Mouse (Mus musculus) limb, embryonic 14.5 days (tissue): ENCODE measurements at regions not wholly inside any gene's neighbourhood (a gene's known extent, or its start where the extent isn't known, plus 50 kb on each side); places are given as distances from the start of the nearest gene placed in this dataset.

Source experiments
- ATAC-seq: fragments of 200-750 bp; cut with Nextera tagmentation; 2 replicates; pipeline ENCODE4 v1.8.0; 2017; ENCODE audit warnings: low read depth, moderate number of reproducible peaks, moderate TSS enrichment; ENCODE audit not compliant: low FRiP score
- DNase-seq: peaks from one replicate; pipeline ENCODE4 v3.0.0-alpha.2; 2015; ENCODE audit warnings: low spot score
- H3K27ac ChIP-seq: fragments of 300-500 bp; sonication (generic); replicated peaks from 2 replicates; pipeline ENCODE4 v1.5.1; 2014; ENCODE audit warnings: low read depth, mild to moderate bottlenecking, low read length, moderate library complexity, mixed read lengths
- H3K27me3 ChIP-seq: fragments of 300-500 bp; sonication (generic); 2 replicates; pipeline ENCODE4 v1.6.1; 2014; ENCODE audit warnings: low read length, mixed read lengths; ENCODE audit not compliant: control insufficient read depth, insufficient read depth
- H3K36me3 ChIP-seq: fragments of 300-500 bp; sonication (generic); 2 replicates; pipeline ENCODE4 v1.6.1; 2014; ENCODE audit warnings: mild to moderate bottlenecking, low read length, moderate library complexity, mixed read lengths; ENCODE audit not compliant: control insufficient read depth, insufficient read depth
- H3K4me1 ChIP-seq: fragments of 300-500 bp; sonication (generic); 2 replicates; pipeline ENCODE4 v1.6.1; 2014; ENCODE audit warnings: antibody characterized with exemption, low read length, mixed read lengths; ENCODE audit not compliant: control insufficient read depth, insufficient read depth
- H3K4me2 ChIP-seq: fragments of 300-500 bp; sonication (generic); replicated peaks from 2 replicates; pipeline ENCODE4 v1.6.1; 2014; ENCODE audit warnings: low read depth, mild to moderate bottlenecking, low read length, moderate library complexity; ENCODE audit not compliant: severe bottlenecking
- H3K4me3 ChIP-seq: fragments of 300-500 bp; sonication (generic); replicated peaks from 2 replicates; pipeline ENCODE4 v1.5.1; 2014; ENCODE audit warnings: low read length
- H3K9ac ChIP-seq: fragments of 300-500 bp; sonication (generic); 2 replicates; pipeline ENCODE4 v1.6.1; 2014; ENCODE audit warnings: mild to moderate bottlenecking, low read depth, low read length, moderate library complexity; ENCODE audit not compliant: severe bottlenecking
- H3K9me3 ChIP-seq: fragments of 300-500 bp; sonication (generic); 2 replicates; pipeline ENCODE4 v1.6.1; 2016; ENCODE audit warnings: low read length; ENCODE audit not compliant: control insufficient read depth
- POLR2A ChIP-seq: fragments of 200-500 bp; IDR thresholded peaks from 2 replicates; pipeline ENCODE4 v1.8.0; 2012; ENCODE audit warnings: inconsistent platforms, mild to moderate bottlenecking, moderate library complexity, borderline replicate concordance; ENCODE audit not compliant: insufficient read depth, insufficient read length; ENCODE audit errors: extremely low read depth
- WGBS: fragments of 180-500 bp; shearing (Covaris S2); extraction: QIAGEN DNeasy Blood & Tissue Kit; methylation state at CpG from one replicate; pipeline ENCODE4 v1.1.7; 2014; 5-methylcytosine and 5-hydroxymethylcytosine counted together

DNA sequence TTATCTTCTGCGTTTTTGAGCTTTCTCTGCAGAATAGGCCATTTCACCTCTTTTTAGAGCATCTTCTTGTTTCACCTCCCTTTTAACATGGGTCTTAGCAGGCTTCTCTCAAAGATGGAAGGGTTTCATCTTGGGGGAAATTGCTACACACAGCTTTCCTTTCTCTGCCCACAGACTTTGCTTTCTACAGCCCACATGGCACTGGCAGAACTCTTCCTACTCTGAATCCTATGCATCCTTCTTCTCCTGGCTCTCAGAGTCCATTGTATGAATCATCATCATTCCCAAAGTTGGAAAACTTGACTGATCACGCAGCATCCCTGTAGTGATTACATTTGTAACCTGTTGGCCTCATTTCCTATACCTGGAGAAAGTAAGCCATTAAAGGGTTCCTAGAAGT lies 124.6 kb upstream of the Cxcl12 start:
- Histone ChIP-seq H3K9ac (no peak overlapping the region), H3K27me3 (no peaks in the 10 kb centered on the region), H3K4me2 (no peak overlapping the region), H3K27ac (no peak overlapping the region), H3K36me3 (no peaks in the 10 kb centered on the region), H3K4me1 (no peaks in the 10 kb centered on the region), H3K4me3 (no peak overlapping the region), H3K9me3 (no peaks in the 10 kb centered on the region)
- WGBS = 78% methylated on average over 2 of the region's 2 CpGs
- DNase-seq = no peak
- ATAC-seq = no peak
- no peak for TF ChIP-seq POLR2A

DNA sequence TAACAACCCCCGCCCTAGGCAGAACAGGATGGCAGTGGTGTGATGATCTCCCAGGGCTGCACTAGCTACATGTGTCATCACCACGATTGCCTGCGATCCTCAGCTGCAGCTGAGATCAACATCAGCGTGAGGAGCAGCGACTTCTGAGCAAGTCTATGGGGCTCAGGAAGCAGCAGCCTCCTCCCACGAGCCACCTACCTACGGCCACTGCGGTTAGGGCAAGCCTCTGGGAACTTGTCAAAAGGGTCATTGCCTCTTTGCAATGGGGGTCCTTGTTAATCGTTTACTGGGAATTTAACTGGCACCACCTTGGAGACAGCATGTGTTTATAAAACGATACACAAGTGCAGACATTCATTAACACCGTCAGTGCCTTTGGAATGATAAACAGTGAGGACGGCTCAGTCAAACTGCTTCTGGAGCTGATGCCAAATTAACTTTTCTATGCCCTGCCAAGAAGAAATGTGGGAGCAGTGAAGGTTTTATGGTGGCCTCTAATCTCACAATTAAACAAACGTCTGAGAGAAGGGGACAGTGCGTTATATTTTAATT lies 118.8 kb upstream of the Cxcl12 start:
- DNase-seq = no peak
- Histone ChIP-seq H3K27ac (no peak overlapping the region), H3K9me3 (no peaks in the 10 kb centered on the region), H3K4me3 (no peak overlapping the region), H3K27me3 (no peaks in the 10 kb centered on the region), H3K36me3 (no peaks in the 10 kb centered on the region), H3K4me1 (no peaks in the 10 kb centered on the region), H3K9ac (no peak overlapping the region), H3K4me2 (no peak overlapping the region)
- WGBS = 29% methylated on average over 14 of the region's 14 CpGs
- no peak for TF ChIP-seq POLR2A
- ATAC-seq = no peak

DNA sequence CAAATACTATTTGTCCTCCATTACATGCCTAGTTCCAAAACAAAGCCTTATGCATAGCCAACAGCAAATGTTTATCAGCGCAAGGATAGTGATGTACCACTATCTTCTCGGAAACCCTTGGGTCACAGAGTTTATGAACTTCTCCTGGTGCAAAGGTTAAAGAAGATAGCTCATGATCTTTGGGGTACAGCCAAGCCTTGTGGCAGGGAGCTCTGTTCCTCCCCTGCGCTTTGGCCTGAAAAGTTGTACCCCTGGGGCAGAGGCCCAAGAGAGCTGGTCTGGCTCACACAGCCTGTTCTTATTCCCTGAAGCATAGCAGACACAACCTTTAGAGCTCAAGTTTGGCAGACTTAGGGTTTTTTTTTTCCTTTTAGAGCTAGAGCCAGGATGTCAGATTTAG lies 107.6 kb upstream of the Cxcl12 start:
- Histone ChIP-seq H3K4me1 (peaks cover 6% of the 10 kb centered on the region; the same call in 1 of the 2 replicates), H3K4me3 (no peak overlapping the region), H3K27ac (no peak overlapping the region), H3K27me3 (no peaks in the 10 kb centered on the region), H3K9ac (no peak overlapping the region), H3K4me2 (no peak overlapping the region), H3K9me3 (no peaks in the 10 kb centered on the region), H3K36me3 (no peaks in the 10 kb centered on the region)
- DNase-seq (no peak), ATAC-seq (no peak)
- no peak for TF ChIP-seq POLR2A
- 87% methylated on average over 3 of the region's 3 CpGs for WGBS

DNA sequence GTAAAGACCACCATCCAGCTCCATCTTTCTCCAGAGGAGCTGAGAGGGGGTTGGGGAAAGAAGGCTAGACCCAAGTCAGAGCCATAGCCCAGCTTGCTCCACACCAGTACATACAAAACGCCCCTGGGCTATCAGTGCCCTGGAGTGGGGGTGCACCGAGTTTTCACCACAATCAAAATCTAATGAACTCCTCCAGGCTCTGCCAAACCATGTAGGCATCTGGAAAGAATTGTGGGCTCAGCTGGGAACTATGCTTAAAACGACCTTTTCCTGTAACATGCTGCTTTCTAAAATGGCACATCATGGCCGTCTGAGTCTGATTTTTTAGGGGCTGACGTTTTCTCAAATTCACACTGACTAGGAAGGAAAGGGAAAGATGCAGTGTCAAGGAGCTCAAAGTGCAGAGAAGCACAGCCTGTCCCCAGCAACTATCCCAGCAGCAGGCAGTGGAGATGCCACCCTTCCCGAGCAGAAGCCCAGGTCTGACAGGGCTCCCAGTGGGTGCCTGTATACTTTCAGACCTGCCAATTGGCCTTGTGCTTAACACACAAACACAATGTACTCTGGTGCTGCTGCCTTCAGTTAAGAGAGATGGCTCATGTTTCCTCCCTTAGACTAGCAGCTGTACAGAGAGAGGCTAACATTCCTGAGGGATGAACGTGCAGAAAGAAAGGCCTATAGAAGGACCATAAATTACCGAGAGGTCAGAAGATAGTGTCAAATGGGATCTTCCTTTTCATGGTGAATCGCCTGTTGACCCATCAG lies 100.6 kb upstream of the Cxcl12 start:
- WGBS = 26% methylated on average over 9 of the region's 9 CpGs
- H3K4me2 ChIP-seq = no peak overlapping the region
- peak; percentile 57; the same call in 1 of the 2 replicates for ATAC-seq

DNA sequence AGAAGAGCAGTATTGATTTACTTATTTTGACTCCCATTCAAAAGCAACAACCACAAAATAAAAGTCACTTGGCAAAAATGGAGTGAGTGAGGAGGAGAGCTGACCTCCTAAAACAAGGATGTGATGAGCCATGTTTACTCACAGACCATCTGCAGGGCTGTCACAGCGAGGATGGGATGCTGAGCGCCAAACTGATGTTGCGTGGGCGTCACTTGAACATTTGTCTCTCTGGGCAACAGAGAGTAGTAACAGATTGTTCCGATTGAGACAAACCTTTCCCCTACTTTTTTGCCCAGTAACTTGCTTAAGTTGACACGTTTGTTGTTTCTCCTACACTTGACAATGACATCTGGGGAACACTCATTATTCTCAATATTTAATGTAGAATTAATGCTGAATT lies 97.0 kb upstream of the Cxcl12 start:
- DNase-seq (no peak), ATAC-seq (no peak)
- Histone ChIP-seq H3K27ac (no peak overlapping the region), H3K9ac (no peak overlapping the region), H3K36me3 (no peaks in the 10 kb centered on the region), H3K4me1 (peaks cover 13% of the 10 kb centered on the region), H3K9me3 (no peaks in the 10 kb centered on the region), H3K27me3 (no peaks in the 10 kb centered on the region), H3K4me2 (no peak overlapping the region), H3K4me3 (no peak overlapping the region)
- TF ChIP-seq POLR2A = no peak
- 81% methylated on average over 6 of the region's 6 CpGs for WGBS

More for the DNA sequence above, 100.6 kb upstream of the Cxcl12 start:
- peak overlapping the region; percentile 79; the same call in 1 of the 2 replicates for H3K27ac ChIP-seq
- H3K9me3 ChIP-seq = no peaks in the 10 kb centered on the region
- H3K36me3 ChIP-seq = no peaks in the 10 kb centered on the region
- no peak overlapping the region for H3K4me3 ChIP-seq
- no peak for TF ChIP-seq POLR2A
- DNase-seq = peak; percentile 65
- H3K9ac ChIP-seq = no peak overlapping the region
- H3K4me1 ChIP-seq = peaks cover 13% of the 10 kb centered on the region
- H3K27me3 ChIP-seq = no peaks in the 10 kb centered on the region
